Mouse (Mus musculus) spleen, adult 18-20 months (tissue): ENCODE results near the gene Bves.
"Not testable (repeated sequence)": the region's sequence is repeated elsewhere in the genome, so short reads cannot be mapped to it uniquely, and the experiment has no call there.

Source experiments
- DNase-seq, 2 experiments: peaks; one replicate each; pipeline ENCODE4 v3.0.0; 2022; ENCODE audit warnings: mixed read lengths in 2 of 2

The Bves gene

DNA sequence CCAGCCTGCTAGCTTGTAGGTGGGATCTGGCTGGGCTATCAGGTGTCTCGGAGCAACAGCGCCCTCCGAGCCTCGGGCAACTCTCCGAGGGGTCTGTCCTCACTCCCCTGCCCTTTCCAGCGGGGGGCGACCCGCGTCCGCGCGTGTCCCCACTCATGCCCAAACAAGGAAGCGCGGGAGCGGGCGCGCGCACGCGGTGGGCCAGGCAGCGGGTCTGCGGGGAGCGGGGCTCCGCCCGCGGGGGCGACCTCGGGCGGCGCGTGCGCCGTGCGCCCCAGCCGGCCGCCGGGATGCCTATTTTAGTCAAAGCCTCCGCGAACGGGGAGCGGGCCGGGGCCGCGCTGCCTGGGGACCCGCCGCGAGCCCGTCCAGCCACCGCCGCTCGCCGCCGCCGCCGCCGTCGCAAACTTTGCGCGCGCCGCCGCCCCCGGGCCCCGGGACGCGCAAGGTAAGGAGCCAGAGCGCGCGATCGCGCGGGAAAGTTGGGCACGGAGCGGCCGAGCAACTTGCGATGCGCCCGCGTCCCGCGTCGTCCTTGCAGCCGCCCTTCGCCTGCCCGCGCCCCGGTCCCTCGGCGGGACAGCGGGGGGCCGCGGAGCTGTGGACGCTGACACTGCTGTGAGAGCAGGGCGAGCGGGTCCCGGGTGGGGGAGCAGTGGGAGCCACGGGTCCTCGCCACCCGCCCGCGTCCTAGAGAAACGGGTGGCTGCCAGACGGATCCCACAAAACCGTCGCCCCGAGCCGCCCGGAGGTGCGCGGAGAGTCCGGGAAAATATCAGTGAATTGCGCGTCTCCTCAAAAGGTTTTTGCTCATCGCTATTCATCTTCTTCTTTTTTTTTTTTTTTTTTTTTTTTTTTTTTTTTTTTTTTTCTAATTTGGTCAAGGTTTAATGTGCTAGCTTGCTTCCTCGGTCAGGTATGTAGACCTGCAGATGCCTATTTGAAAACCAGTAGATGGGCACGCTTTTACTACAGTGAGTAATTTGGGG, at the start of gene Bves:
Bves (plus strand) TSS at position 339 of the 989 bp plus-strand sequence.
- DNase-seq, result no peak

DNA sequence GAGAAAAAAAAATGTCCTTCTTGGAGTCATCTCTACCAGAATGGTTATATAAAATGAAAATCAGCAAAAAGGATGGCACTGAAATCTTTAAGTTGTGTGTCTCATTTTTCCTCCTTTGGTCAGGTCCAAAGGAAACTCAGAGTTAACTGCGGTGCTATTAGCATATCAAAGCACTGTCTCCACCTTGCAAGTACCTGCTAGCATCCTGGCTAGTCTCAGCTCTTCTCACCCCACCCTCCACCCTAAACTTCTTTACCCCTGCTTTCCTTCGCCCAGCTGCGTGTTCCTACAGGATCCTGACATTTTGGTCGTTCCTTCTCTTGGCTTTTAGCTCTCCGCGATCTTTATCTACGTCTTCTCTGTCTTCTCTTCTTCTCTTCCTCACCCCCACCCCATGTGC, 47.2 kb upstream of the Bves start:
- no peak for DNase-seq

DNA sequence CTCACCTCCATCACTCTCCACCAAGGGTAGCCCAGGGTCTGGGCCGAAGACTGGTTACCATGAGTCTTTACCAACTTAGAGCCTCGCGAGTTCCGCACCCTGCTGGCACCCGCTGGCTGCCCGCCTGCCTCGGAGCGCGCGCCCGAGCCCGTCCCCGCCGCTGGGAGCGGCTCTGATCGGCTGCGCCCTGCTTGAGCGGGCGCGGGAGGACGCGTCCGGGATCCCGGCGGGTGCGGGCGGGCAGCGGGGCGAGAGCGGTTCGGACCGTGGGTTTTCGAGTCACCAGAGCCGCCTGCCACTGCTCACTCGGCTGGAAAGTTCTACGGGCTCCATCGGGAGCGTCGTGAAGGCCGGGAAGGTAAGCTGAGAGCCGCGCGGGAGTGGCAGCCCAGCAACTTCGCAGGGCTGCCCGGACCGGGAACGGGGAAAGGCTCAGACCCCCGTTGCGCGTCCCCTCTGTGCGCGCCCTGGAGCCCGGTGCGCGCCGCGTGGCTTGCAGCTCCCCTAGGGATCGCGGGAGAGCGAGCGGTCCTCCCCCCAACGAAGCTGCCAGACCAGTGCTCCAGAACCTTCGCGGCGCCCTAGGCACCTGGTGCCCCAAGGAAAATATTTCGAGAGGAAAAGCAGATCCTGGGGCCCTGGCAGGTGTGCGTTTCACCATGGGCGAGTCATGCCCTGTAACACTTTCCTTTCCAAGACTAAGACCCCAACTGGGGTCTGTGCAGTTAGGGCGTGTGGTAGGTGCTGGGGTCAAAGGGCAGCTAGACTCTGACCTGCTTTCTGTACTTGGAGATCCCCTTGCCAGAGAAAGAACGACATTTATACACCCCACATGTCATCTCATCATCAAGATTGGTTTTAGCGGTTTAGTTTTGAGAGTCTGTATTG, 46.1 kb upstream of the Bves start:
- no peak for DNase-seq

DNA sequence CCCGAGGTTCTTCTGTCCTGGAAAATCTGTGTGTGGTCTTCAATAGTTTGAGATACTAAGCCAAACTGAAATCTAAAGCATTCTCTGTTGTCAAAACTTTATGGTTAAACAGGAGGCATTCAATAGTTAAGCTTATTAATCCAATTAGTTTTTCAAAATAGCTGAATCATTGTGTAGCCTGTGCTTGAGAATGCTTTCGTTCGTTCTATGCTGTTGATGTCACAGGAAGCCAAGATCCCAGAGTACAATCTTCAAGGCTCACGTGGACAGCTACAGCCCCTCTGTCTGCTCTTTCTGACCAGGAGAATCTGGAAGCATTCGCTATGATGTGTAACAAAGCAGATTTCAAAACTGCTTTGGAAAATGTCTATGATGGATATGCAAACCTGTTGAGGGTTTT, 45.0 kb upstream of the Bves start:
- DNase-seq, result no peak

DNA sequence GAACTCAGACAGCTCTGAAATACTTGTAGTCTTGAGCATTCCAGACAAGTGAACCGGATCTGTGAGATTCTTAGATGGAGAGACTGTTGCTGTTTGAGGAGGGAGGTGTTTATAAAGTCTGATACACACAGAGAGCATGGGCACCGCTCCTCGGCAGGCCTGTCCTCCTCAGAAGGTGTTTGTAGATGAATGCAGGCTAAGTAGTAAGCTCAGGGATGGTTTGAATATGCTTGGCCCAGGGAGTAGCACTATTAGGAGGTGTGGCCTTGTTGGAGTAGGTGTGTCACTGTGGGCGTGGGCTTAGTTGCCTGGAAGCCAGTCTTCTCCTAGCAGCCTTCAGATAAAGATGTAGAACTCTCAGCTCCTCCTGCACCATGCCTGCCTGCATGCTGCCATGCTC, 43.4 kb upstream of the Bves start:
- not testable (repeated sequence) for DNase-seq

DNA sequence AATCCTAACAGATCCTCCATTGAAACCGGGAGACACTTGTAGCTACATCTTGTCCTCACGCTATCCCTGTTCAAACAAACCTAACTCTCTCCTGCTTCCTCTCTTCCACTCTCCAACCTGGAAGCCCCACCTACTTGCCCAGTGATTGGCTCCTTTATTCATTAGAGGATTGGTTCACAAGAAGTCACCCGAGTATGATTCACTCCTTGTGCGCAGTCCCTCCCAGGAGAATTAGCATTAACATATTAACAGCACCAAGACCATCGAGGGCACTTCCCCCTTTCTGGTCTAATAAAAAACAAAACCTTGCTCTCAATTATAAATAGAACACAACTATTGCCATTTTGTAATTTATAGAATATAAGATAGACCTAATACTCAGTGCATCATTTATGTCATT, 40.5 kb upstream of the Bves start:
- DNase-seq, result no peak

DNA sequence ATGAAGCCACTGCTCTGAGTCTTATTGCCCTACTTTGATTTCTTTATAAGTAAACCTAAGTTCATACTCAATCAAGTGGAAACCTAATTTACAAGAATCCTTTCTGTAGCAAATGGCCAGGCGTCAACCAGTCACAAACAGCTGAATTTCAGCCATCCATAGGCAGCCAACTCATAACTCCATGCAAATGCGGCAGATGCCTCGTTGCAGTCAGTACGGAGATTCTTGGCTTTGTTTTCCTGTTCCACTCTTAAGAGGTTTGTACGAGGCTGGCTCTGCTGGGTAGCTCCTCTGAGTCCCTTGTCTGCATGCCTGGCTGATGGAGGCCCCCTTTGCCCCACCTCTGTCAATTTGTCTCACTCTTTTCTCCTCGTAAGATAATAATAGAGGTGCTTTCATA, 37.1 kb upstream of the Bves start:
- no peak for DNase-seq

DNA sequence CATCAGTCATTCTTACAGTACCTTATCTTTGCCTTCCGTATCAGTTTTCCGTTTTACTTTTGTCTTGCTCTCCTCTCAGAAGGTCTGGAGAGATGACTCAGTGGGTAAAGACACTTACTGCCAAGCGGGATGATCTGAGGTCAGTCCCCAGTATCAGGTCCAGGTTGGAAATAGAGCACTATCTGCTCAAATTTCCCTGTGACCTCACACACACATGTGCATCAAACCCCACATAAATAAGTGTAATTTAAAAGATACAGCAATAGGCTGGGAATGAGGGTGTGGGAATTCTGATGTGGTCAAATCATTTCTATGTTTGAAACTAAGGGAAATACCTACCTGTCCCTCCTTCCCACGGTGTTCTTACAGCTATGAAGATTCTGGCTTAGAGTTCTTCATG, 36.1 kb upstream of the Bves start:
- DNase-seq, result no peak

DNA sequence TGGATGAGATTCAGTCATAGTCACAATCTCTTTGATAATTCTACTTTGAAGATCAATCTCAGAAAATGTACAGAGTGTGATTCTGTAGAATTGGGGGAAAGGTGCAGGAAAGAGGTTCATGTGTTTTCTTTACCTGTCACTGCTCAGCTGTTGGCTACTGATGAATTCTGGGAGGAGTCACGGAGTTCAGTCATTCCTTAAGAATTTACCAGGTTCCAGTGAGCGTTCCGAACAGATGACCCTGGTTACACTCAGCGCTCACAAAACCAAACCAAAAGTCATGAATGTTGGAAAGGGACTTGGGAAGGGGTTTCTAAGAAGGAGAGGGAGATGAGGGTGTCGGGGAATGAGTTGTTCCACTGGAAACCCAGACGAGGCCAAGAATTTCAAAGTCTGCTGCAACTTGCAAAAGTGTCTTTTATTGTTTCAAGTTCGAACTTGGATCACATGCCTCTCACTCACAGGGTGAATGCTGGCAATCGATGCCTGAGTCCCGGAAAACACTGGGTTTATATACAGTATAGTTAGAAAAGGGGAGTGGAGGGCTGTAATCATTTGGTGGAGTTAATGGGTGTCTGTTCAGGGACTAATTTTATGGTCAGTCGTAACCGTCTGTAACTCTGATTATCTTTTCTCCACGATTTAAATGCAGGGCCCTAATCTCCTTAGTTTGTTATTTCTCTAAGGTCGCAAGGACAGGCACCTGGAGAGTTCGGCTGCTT, 32.1 kb upstream of the Bves start:
- no peak for DNase-seq

DNA sequence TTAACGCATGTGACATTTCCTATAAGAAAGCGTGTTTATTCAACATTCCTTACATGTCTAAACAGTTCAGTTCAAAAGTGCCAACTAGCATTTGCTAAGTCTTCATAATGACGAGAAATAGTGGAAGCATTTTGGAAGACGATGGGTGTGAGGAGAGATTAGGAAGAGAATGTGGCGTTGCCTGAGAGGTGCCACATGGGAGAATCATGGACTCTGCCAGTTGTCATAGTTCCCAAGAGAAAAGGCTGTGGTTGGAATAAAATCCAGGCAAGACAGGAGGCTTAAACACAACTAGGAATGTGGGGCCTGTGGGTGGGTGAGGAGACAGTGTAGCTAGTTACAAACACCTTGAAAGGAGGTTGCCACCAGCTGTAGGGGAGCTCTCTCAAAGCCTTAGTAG, 30.4 kb upstream of the Bves start:
- no peak for DNase-seq

DNA sequence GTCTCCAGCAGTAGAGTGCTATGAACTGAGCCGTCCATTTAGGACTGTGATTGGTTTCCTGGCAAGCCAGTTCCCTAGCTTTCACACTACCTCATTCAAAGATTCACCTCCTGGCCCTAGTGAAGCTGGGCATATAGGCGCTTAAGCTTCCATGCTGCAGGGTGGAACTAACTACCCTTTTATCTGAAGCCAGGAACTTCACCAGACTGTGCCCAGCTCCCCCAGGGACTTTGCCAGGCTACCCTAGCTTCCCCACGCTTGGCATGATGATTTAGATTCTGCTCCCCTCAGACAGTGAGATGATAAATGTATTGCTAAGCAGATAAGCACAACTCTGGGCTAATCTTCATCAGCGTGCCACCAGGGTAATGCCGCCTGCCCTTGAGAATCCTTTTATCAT, 24.4 kb upstream of the Bves start:
- DNase-seq, result no peak

DNA sequence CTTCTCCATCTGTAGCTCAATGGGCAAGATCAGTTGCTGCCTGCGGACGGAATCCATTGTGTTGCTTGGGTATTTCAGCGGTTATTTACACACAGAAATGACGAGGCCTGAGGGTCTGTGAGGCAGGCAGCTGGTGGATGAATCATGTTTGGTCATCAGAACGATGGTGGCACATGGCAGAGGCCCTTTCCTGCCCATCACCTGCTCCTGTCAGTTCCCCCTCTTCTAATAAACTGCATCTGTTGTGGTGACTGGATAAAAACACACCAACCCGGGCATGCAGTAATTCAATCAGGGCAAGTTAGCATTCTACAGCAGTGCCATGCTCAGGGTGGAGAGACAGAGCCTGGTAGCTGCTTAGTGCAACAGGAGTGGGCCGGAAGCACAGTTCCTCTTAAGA, 23.9 kb upstream of the Bves start:
- DNase-seq, result no peak

DNA sequence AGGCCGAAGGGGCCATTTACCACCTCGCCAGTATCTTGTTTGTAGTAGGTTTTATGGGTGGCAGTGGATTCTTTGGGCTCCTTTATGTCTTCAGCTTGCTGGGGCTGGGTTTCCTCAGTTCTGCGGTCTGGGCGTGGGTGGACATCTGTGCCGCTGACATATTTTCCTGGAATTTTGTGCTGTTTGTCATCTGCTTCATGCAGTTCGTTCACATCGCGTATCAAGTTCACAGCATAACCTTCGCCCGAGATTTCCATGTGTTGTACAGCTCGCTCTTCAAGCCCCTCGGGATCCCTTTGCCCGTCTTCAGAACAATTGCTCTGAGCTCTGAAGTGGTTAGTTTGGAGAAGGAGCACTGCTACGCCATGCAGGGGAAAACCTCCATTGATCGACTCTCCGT, 20.7 kb upstream of the Bves start:
- no peak for DNase-seq

DNA sequence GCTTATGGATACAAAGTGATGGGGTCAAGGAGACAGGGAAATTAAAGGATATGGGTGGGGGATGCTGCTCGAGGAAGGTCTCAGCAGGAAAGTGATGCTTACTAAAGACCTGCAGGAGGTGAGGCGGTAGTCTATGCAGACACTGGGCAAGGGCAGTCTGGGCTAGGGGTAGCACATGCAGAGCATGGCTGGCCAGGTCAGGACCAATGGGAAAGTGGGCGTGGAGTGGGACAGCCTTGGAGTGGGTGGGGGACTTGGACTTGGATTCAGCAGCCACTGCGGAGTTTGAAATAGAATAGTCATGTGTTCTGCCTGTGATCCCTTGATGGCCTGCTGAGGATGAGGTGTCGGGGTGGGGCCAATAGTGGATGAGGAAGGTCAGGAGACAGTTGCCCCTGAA, 16.6 kb upstream of the Bves start:
- no peak for DNase-seq

DNA sequence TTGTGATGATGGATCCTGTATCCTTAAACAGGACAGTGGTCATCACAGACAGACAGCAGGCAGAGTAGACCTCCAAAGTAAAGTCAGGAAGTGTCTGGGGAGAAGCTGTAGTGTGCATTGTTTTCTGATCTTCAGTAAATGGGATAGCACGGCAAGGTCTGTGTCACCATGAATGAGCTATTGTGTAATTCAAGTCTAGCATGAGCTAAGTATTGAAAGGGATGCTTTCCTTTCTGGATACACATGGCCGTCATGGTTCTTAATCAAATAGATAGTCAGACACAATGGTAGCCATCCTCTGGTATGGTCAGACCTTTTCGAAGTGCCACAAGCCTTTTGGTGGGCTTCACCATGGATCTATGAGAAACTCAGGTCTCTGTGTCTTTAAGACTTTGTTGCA, 15.3 kb upstream of the Bves start:
- no peak for DNase-seq

DNA sequence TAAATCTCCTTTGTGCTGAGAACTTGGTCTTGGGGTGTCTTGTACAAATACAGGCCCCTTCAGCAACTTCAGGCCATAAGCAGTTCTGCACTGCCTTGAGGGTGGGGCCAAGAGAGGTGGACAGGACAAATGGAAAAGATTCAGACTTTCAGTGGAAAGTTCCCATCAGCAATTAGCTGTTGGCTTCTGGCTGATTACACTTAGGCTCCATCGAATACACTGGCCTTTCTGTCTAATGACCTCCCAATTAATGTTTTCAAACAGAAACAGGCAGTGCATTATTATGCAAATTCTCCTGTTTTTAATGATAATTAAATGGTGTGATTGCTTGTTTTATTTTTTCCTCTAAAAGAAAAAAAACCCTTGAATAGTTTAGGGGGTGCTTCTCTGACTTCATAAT, 11.4 kb upstream of the Bves start:
- DNase-seq, result no peak

DNA sequence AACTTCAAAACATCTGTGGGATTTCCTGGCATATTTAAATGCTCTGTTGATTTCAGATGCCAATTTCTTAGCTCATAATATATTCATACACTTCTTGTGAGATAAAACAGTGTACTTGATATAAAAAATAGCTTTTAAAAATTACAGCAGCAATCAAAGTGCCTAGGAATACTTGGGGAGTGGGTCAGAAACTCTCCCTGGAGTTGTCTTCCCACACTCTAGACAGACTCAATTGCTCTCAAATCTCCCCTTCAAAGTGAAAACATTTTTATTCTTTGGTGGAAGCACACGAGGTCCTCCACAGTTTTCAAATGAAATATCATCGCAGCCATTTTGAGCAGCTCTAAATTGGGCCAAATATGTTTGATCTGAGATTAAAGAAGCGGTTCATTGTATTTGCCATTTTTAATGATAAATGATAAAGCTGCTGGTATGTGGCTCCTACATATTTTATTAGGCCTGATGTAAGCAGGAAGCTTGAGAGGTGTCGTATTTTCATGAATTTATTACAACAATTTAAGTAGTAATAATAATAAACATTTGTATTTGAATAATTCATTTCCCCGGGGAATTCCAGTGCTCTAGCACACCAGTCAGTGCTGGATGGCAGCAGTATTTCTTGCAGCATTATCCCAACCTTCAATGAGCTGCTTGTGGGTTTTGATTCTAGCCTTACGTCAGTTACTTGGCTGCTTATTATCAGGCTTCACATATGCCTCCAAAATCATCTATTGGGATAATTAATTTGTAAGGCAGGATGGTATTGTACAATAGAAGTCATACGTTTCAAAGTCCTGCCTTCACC, 7.2 kb upstream of the Bves start:
- DNase-seq, result no peak

DNA sequence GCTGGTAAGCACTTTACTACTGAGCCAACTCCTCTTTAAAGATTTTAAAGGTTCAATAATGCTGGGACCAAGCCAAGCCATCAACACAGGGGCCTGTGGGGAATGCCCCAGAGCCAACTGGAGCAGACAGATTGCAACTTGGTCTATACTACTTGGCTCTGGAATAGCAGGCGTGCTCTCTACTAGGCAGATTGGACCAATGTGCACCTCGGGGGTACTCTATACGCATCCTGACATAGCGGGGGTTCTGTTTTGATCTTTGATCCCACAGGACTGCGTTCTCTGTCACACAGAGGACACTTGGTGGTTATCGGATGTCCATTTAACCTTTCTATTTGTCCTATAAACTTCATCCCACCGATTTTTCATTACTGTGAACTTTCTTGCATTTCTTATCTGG, 647 bp upstream of the Bves start:
- DNase-seq, result no peak

DNA sequence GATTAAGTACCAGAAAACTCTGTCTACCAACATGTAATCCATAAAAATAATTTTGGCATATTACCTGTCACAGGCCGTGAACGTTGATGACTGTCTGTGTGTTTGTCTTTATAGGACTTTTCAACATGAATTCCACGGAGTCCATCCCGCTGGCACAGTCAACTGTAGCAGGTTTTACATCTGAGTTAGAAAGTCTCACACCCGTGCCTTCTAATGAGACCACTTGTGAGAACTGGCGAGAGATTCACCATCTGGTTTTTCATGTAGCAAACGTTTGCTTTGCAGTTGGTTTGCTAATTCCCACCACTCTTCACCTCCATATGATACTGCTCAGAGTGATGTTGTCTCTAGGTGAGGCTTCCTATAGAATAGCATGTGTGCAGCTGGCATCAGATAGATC, 3.5 kb downstream of the Bves start:
- DNase-seq, result no peak

DNA sequence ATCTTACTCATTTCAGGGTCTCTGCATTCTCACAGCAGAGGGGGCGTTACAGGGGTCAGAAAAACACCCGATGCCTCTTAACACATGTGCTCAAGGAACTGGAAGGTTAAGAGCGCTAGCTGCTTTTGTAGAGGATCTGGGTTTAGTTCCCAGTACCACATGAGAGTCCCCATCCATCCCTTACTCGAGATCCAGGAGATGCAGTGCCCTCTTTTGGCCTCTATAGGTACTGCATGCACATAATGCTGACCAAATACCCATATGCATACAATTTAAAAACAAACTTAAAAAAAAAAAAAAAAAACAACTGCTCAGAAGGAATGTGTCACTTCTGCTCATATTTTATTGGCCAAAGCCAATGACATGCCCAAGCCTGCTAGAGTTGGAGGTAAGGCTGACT, 8.8 kb downstream of the Bves start:
- no peak for DNase-seq

DNA sequence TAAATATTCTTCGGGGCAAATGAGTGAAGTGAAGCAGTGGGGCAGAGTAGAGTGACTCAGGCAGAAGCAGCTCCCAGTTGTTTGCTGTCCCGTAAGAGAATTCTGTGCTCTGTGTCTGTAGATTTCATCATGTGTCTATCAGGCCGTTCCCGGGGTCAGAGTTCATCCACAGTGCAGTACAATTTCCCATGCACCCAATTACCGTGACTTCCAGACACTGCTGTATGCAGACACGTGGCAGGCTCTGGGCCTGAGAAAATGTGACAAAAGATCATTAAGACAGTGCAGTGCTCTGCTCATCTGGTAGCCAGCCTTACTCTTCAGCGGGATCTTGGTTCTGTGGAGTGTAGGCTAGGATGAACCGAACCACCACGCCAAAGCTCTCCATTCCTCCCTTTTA, 9.6 kb downstream of the Bves start:
- DNase-seq, result no peak

DNA sequence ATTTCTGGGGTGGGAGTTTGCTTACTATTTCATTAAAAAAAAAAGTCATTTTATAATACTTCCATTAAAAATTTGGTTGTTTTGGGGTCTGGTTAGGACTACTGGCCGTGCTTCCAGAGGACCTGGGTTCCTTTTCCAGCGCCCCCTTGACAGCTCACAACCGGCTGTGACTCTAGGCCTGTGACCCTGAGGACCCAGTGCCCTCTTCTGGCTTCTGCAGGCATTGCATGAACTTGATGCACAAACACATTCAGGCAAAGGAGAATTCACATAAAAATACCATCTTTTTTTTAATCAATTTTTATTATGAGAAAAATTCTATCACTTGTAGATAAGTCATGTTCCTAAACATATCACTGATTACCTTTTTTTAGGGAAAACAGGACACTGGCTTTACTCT, 12.6 kb downstream of the Bves start:
- DNase-seq, result not testable (repeated sequence)
